Mouse (Mus musculus): Measurements from ENCODE around the gene Nav1.

Gene Nav1

GRCm38 (mm10) chr1:135581001-135581400, 26.1 kb downstream of the Nav1 start:
- no peak for DNase-seq (ENCODE audit: low spot score)

- DNase-seq (ENCODE audit: low spot score) = no peak
Observed at GRCm38 (mm10) chr1:135579111-135579510, 28.0 kb downstream of the Nav1 start.

GRCm38 (mm10) chr1:135577793-135578192, 29.3 kb downstream of the Nav1 start:
- DNase-seq (ENCODE audit: low spot score) = no peak

DNA sequence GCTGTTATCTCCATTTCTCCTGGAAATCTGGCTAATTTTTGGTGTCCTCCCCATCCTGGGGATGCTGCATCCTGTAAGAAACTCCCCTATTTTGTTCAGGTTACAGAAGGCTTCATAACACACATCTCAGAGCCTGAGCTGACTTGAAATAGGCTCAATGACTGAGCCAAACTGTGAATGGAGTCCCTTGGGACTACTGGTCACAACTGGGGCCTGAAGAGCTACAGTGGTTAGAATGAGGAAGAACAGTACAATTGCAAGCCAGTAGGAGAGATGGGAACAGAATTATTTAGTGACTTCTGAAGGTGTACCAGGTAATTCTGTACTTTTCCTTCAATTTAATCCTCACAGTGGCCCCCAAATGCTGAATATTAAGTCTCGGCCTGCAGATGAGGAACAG, 31.7 kb downstream of the Nav1 start:
- no peak for DNase-seq (ENCODE audit: low spot score)

- no peak for DNase-seq (ENCODE audit: low spot score)
Observed at GRCm38 (mm10) chr1:135574451-135575208, 32.5 kb downstream of the Nav1 start.

GRCm38 (mm10) chr1:135572139-135572892, 34.8 kb downstream of the Nav1 start:
- no peak for DNase-seq (ENCODE audit: low spot score)

GRCm38 (mm10) chr1:135568087-135568486, 39.0 kb downstream of the Nav1 start:
- DNase-seq (ENCODE audit: low spot score) = no peak

DNA sequence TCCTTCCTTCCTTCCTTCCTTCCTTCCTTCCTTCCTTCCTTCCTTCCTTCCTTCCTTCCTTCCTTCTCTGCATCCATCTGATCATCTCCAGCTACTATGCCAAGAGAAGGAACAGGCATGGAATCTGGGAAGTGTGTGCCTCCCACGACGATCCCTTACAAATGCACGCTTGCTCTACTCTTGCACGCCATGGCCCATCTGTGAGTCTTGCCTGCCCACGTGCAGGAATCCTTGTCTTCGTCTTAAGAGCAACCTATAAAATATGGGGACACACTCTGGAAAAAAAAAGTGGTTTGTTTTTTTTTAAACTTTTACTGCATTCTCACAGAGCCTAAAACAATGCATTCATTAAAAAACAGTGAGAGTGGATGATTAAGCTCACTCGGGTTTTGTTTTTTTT, 40.5 kb downstream of the Nav1 start:
- no peak for DNase-seq (ENCODE audit: low spot score)

GRCm38 (mm10) chr1:135565775-135566174, 41.3 kb downstream of the Nav1 start:
- no peak for DNase-seq (ENCODE audit: low spot score)

DNA sequence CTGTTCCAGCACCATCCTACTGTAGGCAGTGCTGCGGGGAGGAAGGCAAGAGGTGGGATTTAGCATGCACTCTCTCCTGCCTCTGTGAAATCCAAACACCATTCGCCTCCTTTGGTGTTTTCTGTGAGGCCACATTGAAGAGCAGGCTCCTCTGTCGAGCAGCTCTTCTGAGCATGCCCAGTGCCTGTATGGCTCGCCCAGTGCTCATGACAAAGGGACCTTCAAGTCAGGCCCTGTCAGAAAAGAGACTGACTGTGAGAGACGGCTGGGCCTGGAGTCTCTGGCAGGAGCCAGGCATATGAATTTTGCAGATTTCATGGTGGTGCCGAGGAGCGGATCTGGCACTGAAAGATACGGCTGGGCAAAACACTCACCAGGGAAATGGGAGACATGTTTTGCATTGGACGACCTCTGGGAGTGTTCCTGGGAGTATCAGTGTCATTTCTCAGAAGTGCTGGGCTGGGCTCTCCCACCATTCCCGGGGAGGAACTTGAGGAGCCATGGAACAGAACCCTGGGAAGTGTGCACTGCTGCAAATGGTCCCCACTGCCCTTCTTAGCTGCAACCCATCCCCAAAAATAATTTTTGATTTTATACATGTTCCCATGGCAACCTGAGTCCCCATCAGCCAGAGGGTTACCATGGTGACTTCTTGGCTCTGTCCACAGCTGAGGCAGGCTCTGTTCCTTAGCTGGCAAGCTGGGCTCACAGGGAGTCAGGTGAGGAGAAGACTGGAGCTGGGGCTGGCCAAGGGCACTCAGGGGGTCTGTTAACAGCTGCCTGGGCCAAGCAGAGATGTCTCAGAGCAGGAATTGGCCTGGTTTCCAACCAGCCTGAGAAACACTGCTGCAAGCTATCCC, 42.2 kb downstream of the Nav1 start:
- DNase-seq (ENCODE audit: low spot score) = no peak

GRCm38 (mm10) chr1:135563781-135564414, 43.2 kb downstream of the Nav1 start:
- no peak for DNase-seq (ENCODE audit: low spot score)

DNA sequence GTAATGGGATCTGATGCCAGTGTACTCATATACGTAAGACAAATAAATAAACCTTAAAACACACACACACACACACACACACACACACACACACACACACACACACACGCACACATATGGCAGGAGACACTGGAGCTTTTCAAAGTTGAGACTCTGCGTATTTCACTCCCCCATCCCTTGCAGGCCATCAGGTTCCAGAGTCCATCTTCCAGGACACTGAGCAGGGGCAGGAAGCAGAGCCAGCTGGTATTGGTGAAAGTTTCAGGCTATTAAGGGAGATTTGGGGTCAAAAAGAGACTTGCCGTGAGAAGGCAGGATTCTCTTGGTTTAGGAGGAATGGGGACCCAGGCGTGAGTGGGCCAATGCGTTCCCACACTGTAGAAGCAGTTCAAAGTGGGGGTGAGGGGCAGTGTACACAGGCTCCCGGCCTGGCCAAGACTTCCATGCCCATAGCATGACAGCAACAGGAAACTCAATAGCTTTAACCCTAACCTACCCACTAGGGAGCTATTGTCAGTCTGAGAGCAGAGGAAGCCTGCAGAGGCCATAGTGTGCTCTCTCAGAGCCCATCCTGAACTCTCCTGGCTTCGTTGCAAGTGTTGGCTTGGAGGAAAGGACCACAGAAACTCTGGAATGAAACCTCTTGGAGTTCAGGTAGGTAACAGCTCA, 44.0 kb downstream of the Nav1 start:
- DNase-seq (ENCODE audit: low spot score) = no peak

DNA sequence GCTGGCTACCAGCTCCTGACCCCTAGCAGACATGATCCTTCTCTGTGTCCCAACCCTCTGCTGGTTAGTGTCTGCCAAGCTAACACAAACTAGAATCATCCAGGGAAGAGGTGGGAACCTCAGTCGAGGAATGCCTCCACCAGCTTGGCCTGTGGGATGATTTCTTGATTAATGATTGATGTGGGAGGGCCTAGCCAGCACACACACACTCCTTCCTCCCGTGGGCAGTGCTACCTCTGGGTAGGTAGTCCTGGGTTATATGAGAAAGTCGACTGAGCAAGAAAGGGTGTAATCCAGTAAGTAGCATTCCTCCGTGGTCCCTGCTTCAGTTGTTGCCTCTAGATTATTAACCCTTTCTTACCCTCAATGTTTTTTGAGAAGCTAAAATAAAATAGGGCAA, 45.0 kb downstream of the Nav1 start:
- no peak for DNase-seq (ENCODE audit: low spot score)

- DNase-seq (ENCODE audit: low spot score) = no peak
Observed at GRCm38 (mm10) chr1:135561282-135561681, 45.8 kb downstream of the Nav1 start.

DNA sequence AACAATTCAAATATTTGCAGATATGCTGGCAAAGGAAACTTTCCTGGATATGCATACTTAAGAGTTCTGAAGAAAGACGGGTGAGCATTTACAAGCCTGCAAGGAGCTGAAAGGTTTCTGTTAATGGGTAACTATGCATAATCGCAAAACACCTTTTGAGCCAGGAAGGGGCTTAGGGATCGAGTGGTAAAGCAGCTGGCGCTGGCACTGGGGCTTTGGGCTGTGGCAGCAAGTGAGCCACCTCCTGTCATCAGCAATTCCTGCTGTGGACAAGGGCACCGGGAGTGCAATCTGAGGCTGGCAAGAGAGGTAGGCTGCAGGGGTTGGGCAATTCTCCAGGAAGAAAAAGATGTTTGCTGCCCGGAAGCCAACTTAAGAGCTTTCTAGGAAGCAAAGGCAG, 49.1 kb downstream of the Nav1 start:
- no peak for DNase-seq (ENCODE audit: low spot score)

DNA sequence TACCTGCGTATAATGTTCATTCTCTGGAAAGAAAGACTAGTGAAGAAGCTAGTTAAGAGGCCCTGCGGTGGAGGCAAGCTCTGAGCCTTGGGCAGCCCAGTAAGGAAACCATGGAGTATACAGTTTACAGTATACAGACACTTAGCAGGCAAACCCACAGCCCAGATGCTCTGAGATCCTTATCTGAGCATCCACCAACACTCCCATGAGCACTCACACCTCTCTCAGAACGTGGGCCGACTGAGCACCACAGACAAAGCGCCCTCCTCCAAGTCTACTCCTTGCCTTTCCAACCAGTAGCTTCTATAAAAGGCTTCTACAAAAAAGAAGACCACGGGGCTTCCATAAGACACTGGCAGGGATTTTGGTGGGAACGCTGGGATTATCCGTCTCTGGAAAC, 51.2 kb downstream of the Nav1 start:
- no peak for DNase-seq (ENCODE audit: low spot score)

DNA sequence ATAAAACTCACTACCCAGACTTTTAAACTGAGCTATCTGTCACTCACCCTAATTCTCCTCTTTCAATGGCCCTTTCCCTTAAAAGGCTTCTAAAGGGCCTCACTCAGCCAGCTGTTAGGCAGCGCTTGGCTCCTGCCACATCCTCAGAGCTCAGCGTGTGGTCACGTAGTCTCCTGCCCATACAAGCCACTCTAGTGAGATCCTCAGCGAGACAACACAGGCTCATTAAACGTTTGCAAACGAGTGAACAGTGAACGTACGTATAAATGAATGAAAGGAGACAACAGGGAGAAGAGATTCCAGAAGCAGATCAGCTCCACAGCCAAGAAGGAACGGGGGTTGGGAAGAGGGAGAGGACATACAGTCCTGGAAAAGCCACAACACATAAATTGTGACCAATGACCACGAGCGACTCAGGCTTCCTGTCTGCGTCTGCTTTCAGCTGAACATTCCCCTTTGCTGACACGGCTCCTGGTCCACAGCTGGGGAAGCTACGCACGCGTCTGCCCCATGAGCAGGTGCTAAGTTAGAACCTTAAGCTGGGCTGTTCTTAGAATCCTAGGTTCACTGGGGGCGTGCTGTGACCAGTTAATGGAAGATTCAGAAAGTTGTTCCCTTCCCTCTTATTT, 52.3 kb downstream of the Nav1 start:
- DNase-seq (ENCODE audit: low spot score) = peak; percentile 51

DNA sequence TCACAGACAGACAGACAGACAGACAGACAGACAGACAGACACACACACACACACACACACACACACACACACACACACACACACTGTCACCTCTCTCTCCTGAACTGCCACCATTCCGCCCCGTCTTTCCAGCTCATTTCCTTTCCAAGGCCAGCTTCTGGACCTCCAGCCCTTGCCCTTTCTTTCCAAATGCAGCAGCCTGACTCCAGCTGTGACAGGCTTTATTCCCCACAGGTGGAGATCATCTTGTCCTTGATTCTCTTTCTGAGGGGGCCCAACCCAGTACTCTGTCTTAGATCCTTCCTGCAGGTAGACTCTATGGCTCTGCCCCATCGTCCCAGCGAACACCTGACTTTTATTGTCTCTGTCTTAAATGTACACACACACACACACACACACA, 53.5 kb downstream of the Nav1 start:
- DNase-seq (ENCODE audit: low spot score) = no peak

DNA sequence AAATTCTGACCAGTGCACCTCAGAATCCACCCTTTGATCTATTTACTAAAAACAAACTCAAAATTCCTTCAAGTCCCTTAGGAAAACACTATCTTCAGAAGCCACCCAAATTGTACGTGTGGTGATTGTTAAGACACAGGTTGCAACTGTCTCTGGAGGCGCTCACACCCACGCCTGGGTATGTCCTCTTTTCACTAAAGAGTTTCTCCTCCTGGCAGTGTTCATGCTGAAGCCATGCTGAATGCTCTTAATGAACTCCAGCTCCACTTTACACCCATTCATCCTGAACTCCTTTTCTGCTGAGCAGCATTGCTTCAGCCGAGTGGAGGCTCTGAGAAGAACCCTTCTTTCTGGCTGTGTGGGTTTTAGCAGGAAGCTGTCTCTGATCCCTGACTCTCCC, 53.9 kb downstream of the Nav1 start:
- DNase-seq (ENCODE audit: low spot score) = no peak

DNA sequence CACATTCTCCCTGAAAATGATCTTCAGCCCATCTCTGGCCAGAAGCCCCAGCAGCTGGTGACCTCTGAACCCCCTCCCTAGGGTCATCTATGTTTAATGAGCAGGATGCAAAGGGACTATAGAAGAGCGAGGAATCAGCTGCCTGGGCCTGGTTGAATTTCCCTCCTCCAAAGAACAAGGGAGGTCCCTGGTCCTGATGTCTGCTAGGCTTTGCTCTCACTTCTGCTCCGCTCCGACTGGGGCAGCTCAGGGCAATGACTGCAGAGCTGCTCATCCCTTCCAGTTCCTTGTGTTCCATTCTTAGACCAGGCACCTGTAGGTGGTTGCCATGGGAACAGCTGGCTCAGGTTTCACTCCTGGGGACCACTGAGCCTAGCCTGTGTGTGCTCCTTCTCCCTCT, 56.2 kb downstream of the Nav1 start:
- no peak for DNase-seq (ENCODE audit: low spot score)

DNA sequence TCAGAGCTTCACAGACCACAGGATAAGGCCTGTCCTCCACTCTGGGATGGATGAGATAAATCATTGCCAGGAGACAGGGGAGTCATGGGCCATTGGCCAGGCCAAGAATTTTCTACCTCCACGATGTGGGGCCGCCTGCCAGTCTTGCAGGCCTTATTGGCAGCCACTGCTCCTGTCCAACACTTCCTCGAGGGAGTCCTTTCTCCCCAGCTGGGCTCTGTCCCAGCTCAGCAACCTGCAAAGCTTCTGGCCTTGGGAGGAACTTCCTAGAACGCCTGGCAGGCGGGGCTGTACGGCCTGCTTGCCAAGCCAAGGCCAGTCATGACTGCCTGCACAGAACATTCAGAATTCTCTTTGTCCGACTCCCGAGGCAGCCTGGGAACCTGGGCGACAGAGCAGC, 58.3 kb downstream of the Nav1 start:
- no peak for DNase-seq (ENCODE audit: low spot score)

Data from retina, embryonic 14.5 days (tissue).